Mouse (Mus musculus) adrenal gland, postnatal 10 days (tissue): ENCODE data around the gene Eif3a. TPM values are rescaled to one million over a fixed set of nuclear protein-coding genes. Genes with fewer than 3 reads are reported as not detected.
A peak's percentile ranks its signal among the peaks of the same experiment; 100 is the strongest.

ENCODE experiments used
- DNase-seq: peaks from one replicate; pipeline ENCODE4 v3.0.0; 2021; ENCODE audit warnings: mixed read lengths
- microRNA-seq: library from miRNA; unstranded; fragments of <30 nt; microRNA quantifications from one replicate; pipeline ENCODE4 v1.2.0, GENCODE M21; 2021
- total RNA-seq, 2 experiments: library from RNA; stranded (reverse); gene quantifications; 2 replicates each; pipeline ENCODE4 v1.2.3; 2021

Eif3a gene
- total RNA-seq, 2 experiments from 2014 or later: 144 to 147 TPM

- no peak for DNase-seq
Measured at GRCm38 (mm10) chr19:60758896-60759835, 31.3 kb downstream of the Eif3a start.

- DNase-seq: no peak
Measured at GRCm38 (mm10) chr19:60757099-60757785, 33.2 kb downstream of the Eif3a start.

- peak; percentile 48 for DNase-seq
Measured at GRCm38 (mm10) chr19:60756192-60757098, 34.0 kb downstream of the Eif3a start.

GRCm38 (mm10) chr19:60755438-60756191 is 34.8 kb downstream of the Eif3a start, which contains the start of gene Nanos1:
Nanos1 (plus strand) TSS chr19:60755987.
- peak; percentile 94 for DNase-seq

- no peak for DNase-seq
Measured at GRCm38 (mm10) chr19:60747801-60748200, 42.7 kb downstream of the Eif3a start.

- no peak for DNase-seq
Measured at GRCm38 (mm10) chr19:60743767-60744547, 46.5 kb downstream of the Eif3a start.

GRCm38 (mm10) chr19:60740560-60740959 is 49.9 kb downstream of the Eif3a start:
- no peak for DNase-seq

- DNase-seq: no peak
Measured at GRCm38 (mm10) chr19:60731966-60732365, 58.5 kb downstream of the Eif3a start.

GRCm38 (mm10) chr19:60731299-60731698 is 59.2 kb downstream of the Eif3a start:
- no peak for DNase-seq

- peak; percentile 62 for DNase-seq
Measured at GRCm38 (mm10) chr19:60730281-60730852, 60.1 kb downstream of the Eif3a start.

GRCm38 (mm10) chr19:60716381-60716780 is 74.1 kb downstream of the Eif3a start:
- DNase-seq: no peak

- no peak for DNase-seq
Measured at GRCm38 (mm10) chr19:60712577-60712976, 77.9 kb downstream of the Eif3a start.

Small RNA genes lying within 50 kb of the gene (microRNA-seq; reads per million reads assigned to microRNA genes)
- not detected for gene mmu-mir-3084-1

Other genes starting within 250 kb of the Eif3a start
- gene Cacul1, start 209.6 kb downstream of the Eif3a start, total RNA-seq: 10 to 100 TPM; 36.6 to 42.0 TPM
- 1 to 10 TPM; 1.2 to 1.3 TPM for gene Nanos1, start 34.7 kb downstream of the Eif3a start, total RNA-seq
- 10 to 100 TPM; 24.5 to 29.3 TPM for gene Fam45a, start 20.9 kb upstream of the Eif3a start, total RNA-seq
- 1 to 10 TPM; 4.1 to 6.4 TPM for gene Sfxn4, start 70.8 kb upstream of the Eif3a start, total RNA-seq
- gene Prdx3, start 83.9 kb upstream of the Eif3a start, total RNA-seq: 100 to 1,000 TPM; 406 to 429 TPM
- 10 to 100 TPM; 13.1 to 14.6 TPM for gene Grk5, start 99.1 kb upstream of the Eif3a start, total RNA-seq